ENCODE assay signal across 9 mouse cellular contexts in the genomic region with DNA sequence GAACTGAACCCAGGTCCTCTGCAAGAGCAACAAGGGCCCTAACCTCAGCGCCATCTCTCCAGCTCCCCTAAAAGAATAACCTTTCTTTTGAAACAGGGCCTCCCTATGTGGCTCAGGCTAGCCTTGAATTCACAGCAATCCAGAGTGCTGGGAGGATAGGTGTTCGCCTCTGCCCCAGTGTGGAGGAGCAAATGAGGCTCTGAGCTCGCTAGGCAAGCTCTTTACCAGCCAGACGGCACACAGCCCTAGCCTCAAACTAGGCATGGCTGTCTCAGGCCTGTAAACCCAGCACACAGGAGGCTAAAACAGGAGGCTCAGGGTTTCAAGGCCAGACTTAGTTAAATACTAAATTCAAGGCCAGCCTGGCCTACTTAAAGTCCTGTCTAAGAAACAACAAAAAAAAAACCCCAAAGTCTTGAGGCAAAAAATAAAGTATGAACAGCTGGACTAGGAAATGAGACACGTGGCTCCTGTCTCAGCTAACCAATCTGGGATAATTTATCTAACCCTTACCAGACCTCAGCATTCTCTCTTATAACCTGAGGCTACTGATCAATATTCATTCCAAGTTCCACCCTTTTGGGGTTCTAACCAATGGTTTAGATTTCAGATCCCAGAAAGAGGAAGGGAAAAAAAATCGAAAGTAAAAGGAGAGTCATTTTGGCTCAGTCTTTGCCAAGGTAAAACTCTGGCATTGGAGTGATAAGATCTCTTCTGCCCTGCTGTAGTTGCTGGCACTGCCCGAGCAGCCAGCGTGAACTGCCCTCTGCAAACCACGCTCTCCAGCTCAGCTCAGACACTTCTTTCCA. TPM values are rescaled to one million over a fixed set of nuclear protein-coding genes. Genes with fewer than 3 reads are reported as not detected.
DNase-seq lines count a peak whose midpoint lies in the region; ATAC-seq and TF ChIP-seq lines count a peak whose summit lies in the region.
"Had no signal": no experiment of that assay in that cellular context is flagged by ENCODE, and none has a peak within 500 bp of the region (broad histone marks: within the 10 kb centered on the region; RNA-seq: fewer than 3 reads in every experiment).

No protein-coding gene starts in this region.

- no peaks in the 10 kb centered on the region for H3K9me3 ChIP-seq in embryonic facial prominence, embryonic 11.5 days (replicated peaks; ENCODE audit: control insufficient read depth, low read length)
- no peaks in the 10 kb centered on the region for H3K9me3 ChIP-seq in liver, embryonic 14.5 days (ENCODE audit: control insufficient read depth, low read length)

- TF ChIP-seq CTCF in layer of hippocampus, adult 2 months (conservative IDR thresholded peaks at IDR 0.05), result no peak
- TF ChIP-seq CTCF in liver, embryonic 14.5 days (IDR thresholded peaks at IDR 0.05; ENCODE audit: low read depth), result no peak

- peak; percentile 57 to 89 for DNase-seq in adrenal gland, adult (ENCODE audit: inconsistent age in 2 of 2, low spot score in 1 of 2)
- no peak for DNase-seq in adrenal gland, postnatal 4 days (ENCODE audit: low spot score in 2 of 2)
- no peak for DNase-seq in layer of hippocampus, adult 2 months (ENCODE audit: low spot score in 2 of 2)
- no peak for DNase-seq in layer of hippocampus, postnatal 36 days
- peak; percentile 67 for DNase-seq in embryonic facial prominence, embryonic 11.5 days (ENCODE audit: low spot score)
- no peak for DNase-seq in liver, embryonic 14.5 days (ENCODE audit: low read depth in 3 of 3, low spot score in 3 of 3)
- DNase-seq in spleen, adult 18-20 months, result no peak
- DNase-seq in urinary bladder, postnatal 4 days (ENCODE audit: low spot score in 2 of 2), result no peak

- peaks cover 9% of the 10 kb centered on the region; the same call in 1 of the 2 replicates for H3K4me1 ChIP-seq in embryonic facial prominence, embryonic 11.5 days (ENCODE audit: control insufficient read depth, insufficient read depth, low read length)
- H3K4me1 ChIP-seq in liver, embryonic 14.5 days (replicated peaks; ENCODE audit: control insufficient read depth in 2 of 2, insufficient read depth in 2 of 2, low read length in 1 of 2), result peaks cover 5 to 32% of the 10 kb centered on the region in 2 experiments

- H3K9ac ChIP-seq in embryonic facial prominence, embryonic 11.5 days (replicated peaks; ENCODE audit: low read length), result no peak overlapping the region
- H3K9ac ChIP-seq in liver, embryonic 14.5 days (replicated peaks), result no peak overlapping the region

- no peaks in the 10 kb centered on the region for H3K27me3 ChIP-seq in embryonic facial prominence, embryonic 11.5 days (ENCODE audit: control insufficient read depth, insufficient read depth, low read length)
- H3K27me3 ChIP-seq in liver, embryonic 14.5 days (ENCODE audit: control insufficient read depth, insufficient read depth, low read length), result no peaks in the 10 kb centered on the region

- H3K4me3 ChIP-seq in layer of hippocampus, adult 2 months, result no peak overlapping the region
- no peak overlapping the region for H3K4me3 ChIP-seq in embryonic facial prominence, embryonic 11.5 days (ENCODE audit: low read depth, low read length)
- no peak overlapping the region; a peak in 1 of 4 replicates for H3K4me3 ChIP-seq in liver, embryonic 14.5 days (ENCODE audit: insufficient read depth in 1 of 2, low read depth in 2 of 2, low read length in 2 of 2)

- WGBS in embryonic facial prominence, embryonic 11.5 days, result 47% methylated on average over 9 of the region's 9 CpGs
- WGBS in liver, embryonic 14.5 days (ENCODE audit: insufficient replicate concordance), result 44% methylated on average over 9 of the region's 9 CpGs

- no peak for ATAC-seq in embryonic facial prominence, embryonic 11.5 days (replicated peaks; ENCODE audit: insufficient number of reproducible peaks, low FRiP score, low TSS enrichment, low read depth)
- ATAC-seq in liver, embryonic 14.5 days (ENCODE audit: insufficient read depth), result no peak
- ATAC-seq: inflammation-experienced regulatory T-cells, adult 6 months had no signal

- H3K4me2 ChIP-seq in embryonic facial prominence, embryonic 11.5 days (ENCODE audit: low read depth, low read length), result no peak overlapping the region
- peak overlapping the region; percentile 47 for H3K4me2 ChIP-seq in liver, embryonic 14.5 days (ENCODE audit: low read depth)

- no peak for TF ChIP-seq EP300 in liver, embryonic 14.5 days (IDR thresholded peaks at IDR 0.05; ENCODE audit: low read depth)

- H3K36me3 ChIP-seq in embryonic facial prominence, embryonic 11.5 days (replicated peaks; ENCODE audit: control insufficient read depth, insufficient read depth, low read depth, low read length), result no peaks in the 10 kb centered on the region
- H3K36me3 ChIP-seq in liver, embryonic 14.5 days (replicated peaks; ENCODE audit: control insufficient read depth, insufficient read depth, low read depth), result no peaks in the 10 kb centered on the region

- H3K27ac ChIP-seq in layer of hippocampus, adult 2 months, result peak overlapping the region; percentile 36; the same call in 1 of the 2 replicates
- peak overlapping the region; percentile 47 for H3K27ac ChIP-seq in embryonic facial prominence, embryonic 11.5 days (replicated peaks; ENCODE audit: low read depth, low read length)
- no peak overlapping the region for H3K27ac ChIP-seq in liver, embryonic 14.5 days

RNA-seq across cellular contexts. Expression of a gene that starts 14.2 kb away (rescaled TPM):
- total RNA-seq in adrenal gland, postnatal 4 days (2021), result 10 to 100 TPM; 61.1 to 69.9 TPM
- total RNA-seq in layer of hippocampus, adult 2 months (2021), result 100 to 1,000 TPM; 136 to 144 TPM
- 100 to 1,000 TPM; 136 to 137 TPM for total RNA-seq in layer of hippocampus, postnatal 36 days (2021)
- polyA plus RNA-seq in embryonic facial prominence, embryonic 11.5 days (2014; fragmentation: Nextera tagmentation; extraction: Ambion mirVana), result 34.2 and 37.3 TPM in 2 replicates
- polyA plus RNA-seq in liver, embryonic 14.5 days (2012; rRNA removed), result 3.9 and 6.1 TPM in 2 replicates
- polyA plus RNA-seq in liver, embryonic 14.5 days (2014; fragmentation: Nextera tagmentation; extraction: Ambion mirVana), result 6.6 and 9.1 TPM in 2 replicates

RNA-seq across cellular contexts. Expression of a gene that starts 50.7 kb away (rescaled TPM):
- 10 to 100 TPM; 63.1 to 69.9 TPM for total RNA-seq in adrenal gland, postnatal 4 days (2021)
- 10 to 100 TPM; 54.4 to 56.0 TPM for total RNA-seq in layer of hippocampus, adult 2 months (2021)
- total RNA-seq in layer of hippocampus, postnatal 36 days (2021), result 10 to 100 TPM; 49.6 to 63.2 TPM
- 70.3 and 80.5 TPM in 2 replicates for polyA plus RNA-seq in embryonic facial prominence, embryonic 11.5 days (2014; fragmentation: Nextera tagmentation; extraction: Ambion mirVana)
- 22.7 and 24.2 TPM in 2 replicates for polyA plus RNA-seq in liver, embryonic 14.5 days (2012; rRNA removed)
- 30.0 and 33.5 TPM in 2 replicates for polyA plus RNA-seq in liver, embryonic 14.5 days (2014; fragmentation: Nextera tagmentation; extraction: Ambion mirVana)

Comparison
In these comparisons a context has a peak if more than half of its experiments do, and no peak if none do; other contexts are left out.
1. DNase-seq: peak in adrenal gland, adult (2 of 2) and embryonic facial prominence, embryonic 11.5 days (single experiment); none in adrenal gland, postnatal 4 days (0 of 2), layer of hippocampus, adult 2 months (0 of 2), layer of hippocampus, postnatal 36 days (0 of 2), liver, embryonic 14.5 days (0 of 3), spleen, adult 18-20 months (0 of 2) and urinary bladder, postnatal 4 days (0 of 2).